Mouse (Mus musculus) liver, embryonic 14 days (tissue): ENCODE results near the gene Irx1. TPM values are rescaled to one million over a fixed set of nuclear protein-coding genes. Genes with fewer than 3 reads are reported as not detected.

Experiments used
- polyA plus RNA-seq: library from polyadenylated mRNA; depleted of rRNA; stranded (reverse); fragments of >200 nt; gene quantifications from 2 replicates; pipeline ENCODE4 v1.2.3, GENCODE M21; 2012; rRNA removed

The Irx1 gene
- 0.05 TPM in 1 of 2 replicates, not detected in the other for polyA plus RNA-seq

DNA sequence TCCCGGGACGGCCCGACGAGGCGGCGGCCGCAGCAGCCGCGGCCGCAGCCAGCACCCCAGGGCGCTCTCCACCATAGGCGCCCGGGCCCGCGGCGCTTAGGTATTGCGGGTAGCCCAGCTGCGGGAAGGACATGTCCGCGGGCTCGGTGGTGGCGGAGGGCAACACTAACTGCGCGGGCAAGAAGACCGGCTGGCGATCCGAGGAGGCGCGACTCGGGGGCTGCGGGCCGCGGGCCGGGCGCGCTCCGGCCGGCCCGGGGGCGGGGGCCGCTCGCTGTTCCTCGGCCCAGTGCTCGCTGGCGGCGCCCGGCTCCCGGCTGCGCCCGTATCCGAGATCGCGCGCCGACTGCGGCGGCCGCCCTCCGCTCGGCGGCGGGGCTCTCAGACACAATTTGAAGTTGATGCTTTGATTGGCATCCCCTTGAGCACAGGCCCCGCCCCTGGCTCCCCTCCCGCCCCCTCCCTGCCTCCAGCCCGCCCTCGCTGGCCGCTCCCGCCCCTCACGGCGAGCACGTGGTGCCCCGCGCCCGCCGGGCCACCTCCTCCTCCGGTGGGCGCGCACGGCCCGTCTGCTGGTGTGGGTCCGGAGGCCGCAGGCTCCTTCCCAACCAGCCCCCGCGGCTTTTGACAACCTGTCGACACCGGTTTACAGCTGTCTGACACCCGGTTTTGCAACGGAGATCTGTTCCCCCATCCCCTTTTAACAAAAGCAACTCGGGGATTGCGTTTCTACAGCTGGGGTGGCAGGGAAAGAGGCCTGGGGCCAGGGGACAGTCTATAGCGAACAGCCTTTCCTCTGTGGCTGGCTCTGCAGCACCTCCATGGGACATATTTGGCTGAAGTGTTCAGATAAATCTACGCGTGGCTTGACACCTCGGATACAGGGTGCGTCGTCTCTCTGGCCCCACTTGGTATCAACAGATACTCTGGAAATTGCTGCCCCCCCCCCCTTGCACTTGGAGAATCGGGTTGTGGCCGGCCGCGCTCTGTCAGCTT lies at the start of gene Irx1:
TSS of gene Irx1 (minus strand) at position 368 of the 996 bp plus-strand sequence.

